Comparison of ENCODE assay signal across 21 mouse cellular contexts in the genomic region with DNA sequence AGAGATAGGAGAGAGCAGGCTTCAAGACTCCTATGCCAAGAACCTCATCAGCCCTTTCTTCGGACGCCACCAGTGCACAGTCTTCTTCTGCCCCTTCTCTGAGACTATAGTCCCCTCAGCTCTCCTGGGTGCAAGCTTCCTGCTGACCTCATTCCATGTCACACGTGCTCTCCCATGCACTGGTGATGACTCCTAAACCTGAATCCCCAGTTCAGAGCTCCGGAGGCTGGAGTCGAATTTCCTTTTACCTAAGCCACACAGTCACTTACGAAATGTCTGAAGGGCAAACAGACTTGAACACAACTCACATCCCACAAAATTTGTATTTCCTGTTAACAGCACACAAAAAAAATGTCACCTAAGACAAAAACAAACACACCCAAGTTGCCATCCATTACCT. TPM values are rescaled to one million over a fixed set of nuclear protein-coding genes. Genes with fewer than 3 reads are reported as not detected.
DNase-seq lines count a peak whose midpoint lies in the region; ATAC-seq and TF ChIP-seq lines count a peak whose summit lies in the region.
"Had no signal": no experiment of that assay in that cellular context is flagged by ENCODE, and none has a peak within 500 bp of the region (broad histone marks: within the 10 kb centered on the region; RNA-seq: fewer than 3 reads in every experiment).

No protein-coding gene starts in this region.

- H3K9me3 ChIP-seq in lung, postnatal 0 days (ENCODE audit: low read length): no peaks in the 10 kb centered on the region
- H3K9me3 ChIP-seq: embryonic facial prominence, embryonic 12.5 days; forebrain, embryonic 12.5 days; G1E; heart, embryonic 10.5 days; hindbrain, embryonic 12.5 days had no signal

- no peaks in the 10 kb centered on the region for H3K27me3 ChIP-seq in lung, postnatal 0 days (replicated peaks; ENCODE audit: insufficient read depth, low read length)
- H3K27me3 ChIP-seq: embryonic facial prominence, embryonic 12.5 days; forebrain, embryonic 12.5 days; hindbrain, embryonic 12.5 days had no signal

- no peak for ATAC-seq in lung, postnatal 0 days
- ATAC-seq: CD4-positive, CD25-positive, alpha-beta regulatory T cell, adult 4 months; forebrain, embryonic 16.5 days; hindbrain, embryonic 16.5 days had no signal

- no peak for DNase-seq in layer of hippocampus, adult 2 months (ENCODE audit: low spot score in 2 of 2)
- no peak for DNase-seq in layer of hippocampus, adult 18-20 months (ENCODE audit: low spot score in 2 of 2)
- DNase-seq in lung, postnatal 0 days (ENCODE audit: low spot score): peak; percentile 52
- no peak for DNase-seq in lung, postnatal 14 days
- DNase-seq in 3T3-L1 (ENCODE audit: low read depth, low spot score): peak; percentile 32
- DNase-seq: adrenal gland, postnatal 10 days; B cell, adult 2 months; cerebellum, adult 11 months; cerebellum, adult 8-10 months; gastrocnemius, postnatal 25 days; heart, postnatal 10 days; heart, postnatal 4 days had no signal

- peak overlapping the region; percentile 51; the same call in 1 of the 2 replicates for H3K27ac ChIP-seq in layer of hippocampus, adult 2 months
- 0 out of 2 replicates have a peak overlapping the region, but pooled peaks have one; percentile 43 for H3K27ac ChIP-seq in lung, postnatal 0 days (ENCODE audit: low read length)
- H3K27ac ChIP-seq in embryonic fibroblast, embryonic 13.5 days (ENCODE audit: insufficient read depth, low read length): peak overlapping the region; percentile 97
- H3K27ac ChIP-seq: embryonic facial prominence, embryonic 12.5 days; forebrain, embryonic 12.5 days; heart, embryonic 10.5 days; hindbrain, embryonic 12.5 days had no signal

- no peak overlapping the region for H3K4me2 ChIP-seq in lung, postnatal 0 days (replicated peaks; ENCODE audit: low read depth, low read length)
- H3K4me2 ChIP-seq: embryonic facial prominence, embryonic 12.5 days; forebrain, embryonic 12.5 days; hindbrain, embryonic 12.5 days had no signal

- TF ChIP-seq EP300 in lung, postnatal 0 days (IDR thresholded peaks at IDR 0.05): no peak

- no peak for TF ChIP-seq CTCF in layer of hippocampus, adult 2 months (conservative IDR thresholded peaks at IDR 0.05)
- TF ChIP-seq CTCF in lung, postnatal 0 days (IDR thresholded peaks at IDR 0.05): no peak
- no peak for TF ChIP-seq CTCF in embryonic fibroblast, embryonic 13.5 days (IDR thresholded peaks at IDR 0.05; ENCODE audit: borderline replicate concordance, insufficient read depth, low read length)

- no peak overlapping the region for H3K9ac ChIP-seq in lung, postnatal 0 days (replicated peaks; ENCODE audit: low read depth)
- H3K9ac ChIP-seq: forebrain, embryonic 12.5 days; hindbrain, embryonic 12.5 days had no signal

- no peaks in the 10 kb centered on the region for H3K36me3 ChIP-seq in lung, postnatal 0 days (ENCODE audit: insufficient read depth, low read length)
- H3K36me3 ChIP-seq: forebrain, embryonic 12.5 days; hindbrain, embryonic 12.5 days had no signal

- WGBS in lung, postnatal 0 days: 61% methylated on average over 6 of the region's 6 CpGs

- no peak overlapping the region for H3K4me3 ChIP-seq in layer of hippocampus, adult 2 months
- H3K4me3 ChIP-seq in lung, postnatal 0 days (ENCODE audit: low read depth, low read length): no peak overlapping the region
- H3K4me3 ChIP-seq in embryonic fibroblast, embryonic 13.5 days (ENCODE audit: insufficient read depth, low read length): no peak overlapping the region
- H3K4me3 ChIP-seq: embryonic facial prominence, embryonic 12.5 days; forebrain, embryonic 12.5 days; heart, embryonic 10.5 days; hindbrain, embryonic 12.5 days had no signal

- no peak for TF ChIP-seq POLR2A in embryonic fibroblast, embryonic 13.5 days (IDR thresholded peaks at IDR 0.05; ENCODE audit: low read depth, low read length)

- peaks cover 5% of the 10 kb centered on the region; the same call in 1 of the 2 replicates for H3K4me1 ChIP-seq in lung, postnatal 0 days (ENCODE audit: insufficient read depth, low read depth, low read length)
- H3K4me1 ChIP-seq in embryonic fibroblast, embryonic 13.5 days (ENCODE audit: control insufficient read depth, insufficient read depth, low read length): peaks cover 31% of the 10 kb centered on the region

RNA-seq across cellular contexts. Expression of a gene that starts 4.6 kb away (rescaled TPM):
- 100 to 1,000 TPM; 195 TPM for total RNA-seq in layer of hippocampus, adult 2 months (2021)
- total RNA-seq in layer of hippocampus, adult 18-20 months (2021): 100 to 1,000 TPM; 192 to 198 TPM
- polyA plus RNA-seq in lung, postnatal 0 days (2015; fragmentation: Nextera tagmentation; extraction: Ambion mirVana): 2.9 and 4.8 TPM in 2 replicates
- polyA plus RNA-seq in embryonic fibroblast, embryonic 13.5 days (2011; ENCODE audit: insufficient read length, low read depth, missing spikeins): 10.4 and 11.5 TPM in 2 replicates

RNA-seq across cellular contexts. Expression of a gene that starts 5.2 kb away (rescaled TPM):
- total RNA-seq in layer of hippocampus, adult 2 months (2021): 10 to 100 TPM; 44.2 to 47.7 TPM
- 10 to 100 TPM; 45.8 to 48.9 TPM for total RNA-seq in layer of hippocampus, adult 18-20 months (2021)
- polyA plus RNA-seq in lung, postnatal 0 days (2015; fragmentation: Nextera tagmentation; extraction: Ambion mirVana): 20.6 and 22.9 TPM in 2 replicates
- polyA plus RNA-seq in embryonic fibroblast, embryonic 13.5 days (2011; ENCODE audit: insufficient read length, low read depth, missing spikeins): 74.9 and 92.9 TPM in 2 replicates

Comparison
In these comparisons a context has a peak if more than half of its experiments do, and no peak if none do; other contexts are left out.
1. DNase-seq: peak in lung, postnatal 0 days (single experiment) and 3T3-L1 (single experiment); none in layer of hippocampus, adult 2 months (0 of 2), layer of hippocampus, adult 18-20 months (0 of 2) and lung, postnatal 14 days (single experiment).
2. H3K27ac ChIP-seq: peak in every context shown above with its lines; median percentile 97 in embryonic fibroblast, embryonic 13.5 days; 51 in layer of hippocampus, adult 2 months; 43 in lung, postnatal 0 days.